Mouse (Mus musculus) spleen, adult 2 months (tissue): ENCODE results near the gene Txlnb.

ENCODE experiments used
- CTCF ChIP-seq: fragments of 200-500 bp; IDR thresholded peaks from 2 replicates; pipeline ENCODE4 v1.5.1; 2011; ENCODE audit warnings: mild to moderate bottlenecking, inconsistent platforms; ENCODE audit not compliant: insufficient read depth, insufficient read length, insufficient replicate concordance; ENCODE audit errors: extremely low read depth
- POLR2A ChIP-seq: fragments of 200-500 bp; IDR thresholded peaks from 2 replicates; pipeline ENCODE4 v1.6.1; 2011; ENCODE audit warnings: low read depth, low read length, inconsistent platforms

DNA sequence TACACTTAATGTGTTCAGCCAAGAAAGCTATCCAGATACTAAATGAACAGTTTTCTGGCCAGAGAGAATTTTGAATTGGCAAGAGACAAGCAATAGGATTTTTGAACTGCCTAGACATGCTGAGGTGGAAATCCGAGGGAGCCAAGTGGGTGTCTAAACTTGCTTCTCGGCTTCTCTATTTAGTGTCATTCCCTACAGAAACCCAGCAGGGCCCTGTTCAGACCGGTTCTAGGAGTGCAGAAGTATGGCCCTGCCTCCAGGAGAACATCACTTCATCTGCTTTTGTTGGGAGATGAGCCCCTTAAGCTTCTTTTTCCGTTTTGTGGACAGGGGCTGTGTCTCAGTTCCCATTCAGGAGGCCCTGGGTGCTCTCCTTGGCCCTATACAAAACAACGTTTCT lies 43.5 kb upstream of the Txlnb start:
- TF ChIP-seq CTCF (no peak), POLR2A (no peak)
